Mouse (Mus musculus): ENCODE results near the gene Kel.

DNA sequence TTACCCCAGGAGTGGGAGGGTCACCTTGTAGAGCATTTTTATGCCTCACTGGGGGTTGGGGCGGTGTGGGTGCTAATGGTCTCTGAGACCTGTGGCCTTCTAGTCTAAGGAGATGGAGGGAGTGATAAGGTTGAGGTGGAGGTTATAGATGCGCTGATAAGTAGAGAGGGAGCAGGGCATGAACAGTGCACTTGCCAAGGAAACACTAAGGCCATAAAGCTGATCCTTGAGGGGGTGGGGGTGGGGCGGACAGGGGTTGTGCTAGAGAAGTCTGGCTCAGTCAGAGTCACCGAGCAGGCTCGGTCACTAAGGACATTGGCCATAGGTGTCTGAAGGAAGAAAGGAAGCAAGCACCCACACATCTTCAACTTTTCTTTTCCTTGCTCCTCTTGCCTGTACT, 22.5 kb downstream of the Kel start:
- TF ChIP-seq CTCF (IDR thresholded peaks at IDR 0.05; ENCODE audit: control insufficient read depth, insufficient read depth, insufficient read length) (no peak), FOSL1 (IDR thresholded peaks at IDR 0.05; ENCODE audit: insufficient read depth, low read length, poor library complexity, severe bottlenecking) (no peak), USF1 (IDR thresholded peaks at IDR 0.05; ENCODE audit: low read depth) (no peak), MYOG (IDR thresholded peaks at IDR 0.05; ENCODE audit: control insufficient read depth, extremely low read depth, insufficient read length) (no peak)

Measured in C2C12 (cell line).